Mouse (Mus musculus) C2C12 (cell line): ENCODE measurements around the gene Mllt6.

Experiments
- CEBPB ChIP-seq: IDR thresholded peaks from one replicate; pipeline ENCODE4 v1.6.1; 2011; ENCODE audit warnings: low read depth, mild to moderate bottlenecking, control low read depth, moderate library complexity
- CTCF ChIP-seq: IDR thresholded peaks from one replicate; pipeline ENCODE4 v1.5.1; 2011; ENCODE audit not compliant: control insufficient read depth, insufficient read depth, insufficient read length
- FOSL1 ChIP-seq: IDR thresholded peaks from one replicate; pipeline ENCODE4 v1.8.0; 2011; ENCODE audit warnings: mild to moderate bottlenecking, low read length; ENCODE audit not compliant: poor library complexity, insufficient read depth, severe bottlenecking
- MAX ChIP-seq: IDR thresholded peaks from one replicate; pipeline ENCODE4 v1.6.1; 2011; ENCODE audit warnings: mild to moderate bottlenecking, control low read depth
- MYOD1 ChIP-seq: IDR thresholded peaks from one replicate; pipeline ENCODE4 v1.6.1; 2011; ENCODE audit warnings: low read depth; ENCODE audit not compliant: control insufficient read depth, insufficient read length
- MYOG ChIP-seq: IDR thresholded peaks from one replicate; pipeline ENCODE4 v1.6.1; 2011; ENCODE audit not compliant: control insufficient read depth, insufficient read length; ENCODE audit errors: extremely low read depth
- USF1 ChIP-seq: IDR thresholded peaks from one replicate; pipeline ENCODE4 v1.6.1; 2011; ENCODE audit warnings: low read depth, mild to moderate bottlenecking, control low read depth, moderate library complexity

DNA sequence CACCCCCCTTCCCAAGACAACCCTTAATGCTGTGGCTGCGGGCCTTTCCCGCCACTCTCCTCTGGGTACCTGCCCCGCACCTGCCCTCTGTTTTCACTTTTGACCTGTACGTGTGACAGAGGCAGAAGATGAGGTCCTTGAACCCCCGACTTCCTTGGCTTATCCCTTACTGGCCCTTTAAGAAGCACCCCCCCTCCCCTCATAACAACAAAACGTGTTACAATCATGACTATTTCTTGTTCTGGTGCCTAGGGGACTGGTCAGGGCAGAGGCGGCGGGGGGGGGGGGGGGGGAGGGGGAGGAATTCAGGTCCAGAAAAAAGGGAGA lies 1.1 kb downstream of the Mllt6 start:
- TF ChIP-seq CTCF (no peak), CEBPB (no peak), FOSL1 (no peak), MYOD1 (no peak), USF1 (no peak), MYOG (no peak), MAX (no peak)
